Mouse (Mus musculus): ENCODE measurements around the gene Tmem81.

Gene Tmem81

GRCm38 (mm10) chr1:132520764-132521163 is 14.7 kb downstream of the Tmem81 start:
- peak; percentile 34 to 55 for DNase-seq

DNA sequence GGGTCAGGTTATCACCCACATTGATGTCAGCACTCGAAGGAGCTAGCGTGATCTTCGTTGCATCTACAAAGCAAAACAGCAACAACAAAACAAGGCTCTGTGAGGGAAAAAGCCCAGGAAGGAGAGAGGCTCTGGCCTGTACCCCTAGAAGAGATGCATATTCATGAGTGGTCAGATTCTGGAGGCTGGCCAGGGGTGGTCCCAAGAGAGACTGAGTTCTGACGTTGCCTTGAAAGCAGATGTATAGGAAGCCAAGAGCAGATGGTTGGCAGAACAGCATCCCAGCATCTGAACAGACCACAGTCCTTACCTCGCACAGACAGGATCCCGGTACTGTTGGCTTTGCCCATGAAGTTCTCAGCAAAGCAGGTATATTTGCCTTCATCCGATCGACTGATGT is 17.0 kb downstream of the Tmem81 start:
- peak; percentile 63 to 74 for DNase-seq

DNA sequence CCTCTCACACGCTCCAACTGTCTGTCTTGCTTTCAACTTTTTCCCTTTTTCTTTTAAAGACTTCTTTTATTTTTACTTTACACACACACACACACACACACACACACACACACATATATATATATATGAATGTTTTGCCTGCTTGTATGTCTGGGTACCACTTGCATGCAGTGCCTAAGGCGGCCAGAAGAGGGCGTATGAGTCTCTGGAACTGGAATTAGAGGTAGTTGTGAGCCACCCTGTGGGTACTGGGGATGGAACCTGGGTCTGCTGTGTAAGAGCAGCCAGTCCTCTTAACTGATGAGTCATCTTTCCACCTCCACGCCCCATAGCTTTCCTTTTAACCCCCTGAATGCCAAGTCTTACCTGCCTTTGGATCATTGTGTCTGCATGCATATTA is 17.9 kb downstream of the Tmem81 start:
- DNase-seq: peak; percentile 67 to 80

DNA sequence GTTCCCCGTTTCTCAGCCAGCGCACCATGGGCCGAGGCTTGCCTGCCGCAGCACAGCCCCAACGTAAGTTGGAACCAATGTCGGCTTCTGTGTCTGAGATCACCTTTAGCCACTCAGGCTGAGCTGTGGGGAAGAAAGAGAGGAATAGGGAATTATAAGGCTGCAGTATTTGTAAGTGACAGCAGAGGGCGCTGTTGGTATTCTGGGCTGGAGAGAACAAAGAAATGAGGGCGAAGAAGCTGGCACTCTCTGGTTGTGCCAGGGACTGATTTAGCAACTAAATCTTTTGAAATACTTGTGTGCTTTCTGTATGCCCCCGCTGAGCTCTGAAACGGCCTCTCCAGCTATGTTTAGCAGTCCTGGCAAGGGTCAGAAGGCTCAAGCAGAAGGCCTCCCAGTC is 19.8 kb downstream of the Tmem81 start:
- DNase-seq: peak; percentile 93 to 94

DNA sequence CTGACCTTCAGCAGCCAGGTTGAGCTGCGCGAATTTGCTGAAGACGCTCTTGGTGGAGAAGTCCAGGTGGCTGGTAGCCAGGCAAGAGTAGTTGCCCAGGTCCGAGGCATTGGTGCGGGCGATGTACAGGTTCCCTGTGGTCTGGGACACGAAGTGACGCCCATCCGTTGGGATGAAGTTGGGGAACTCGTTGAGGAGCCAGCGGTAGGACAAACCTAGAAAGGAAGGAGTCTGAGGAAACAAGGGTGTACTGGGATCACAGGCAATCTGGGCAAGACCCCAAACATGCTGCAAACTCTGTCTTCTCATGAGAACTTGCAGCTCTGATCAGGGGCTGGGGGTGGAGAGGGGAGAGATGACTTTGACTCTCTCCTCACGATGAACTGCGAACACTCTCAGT is 22.0 kb downstream of the Tmem81 start:
- peak; percentile 59 to 62 for DNase-seq

DNA sequence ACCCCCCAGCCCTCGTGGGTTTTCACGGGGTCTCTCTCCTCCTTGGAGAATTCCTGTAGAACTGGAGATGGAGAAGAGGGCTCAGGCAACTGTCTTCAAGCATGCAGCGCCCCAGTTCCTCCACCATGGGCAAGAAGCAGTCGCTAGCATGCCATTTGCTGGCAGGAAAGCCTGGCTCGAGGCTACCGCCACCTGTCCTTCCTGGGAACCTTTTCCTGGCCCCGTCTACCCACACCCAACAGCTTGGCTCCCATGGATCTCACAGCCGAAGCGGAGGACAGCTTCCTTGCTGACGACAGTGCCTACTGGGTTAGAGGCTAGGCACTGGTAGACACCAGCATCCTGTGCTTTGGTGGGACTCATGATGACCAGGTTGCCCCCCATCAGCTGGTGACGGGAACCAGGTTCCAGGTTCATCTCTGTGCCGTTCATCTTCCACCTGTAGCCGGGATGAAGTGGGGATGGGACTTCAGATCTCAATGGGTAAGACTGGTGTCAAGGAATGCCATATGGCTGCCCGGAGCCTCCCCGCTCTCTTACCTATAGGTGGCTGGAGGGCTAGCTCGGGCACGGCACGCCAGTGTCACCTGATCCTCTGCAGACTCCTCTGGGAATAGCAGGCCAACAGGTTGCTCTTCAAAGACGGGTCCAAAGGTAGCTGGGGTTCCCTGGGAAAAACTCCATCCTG is 22.8 kb downstream of the Tmem81 start:
- DNase-seq: peak; percentile 89 to 91

DNA sequence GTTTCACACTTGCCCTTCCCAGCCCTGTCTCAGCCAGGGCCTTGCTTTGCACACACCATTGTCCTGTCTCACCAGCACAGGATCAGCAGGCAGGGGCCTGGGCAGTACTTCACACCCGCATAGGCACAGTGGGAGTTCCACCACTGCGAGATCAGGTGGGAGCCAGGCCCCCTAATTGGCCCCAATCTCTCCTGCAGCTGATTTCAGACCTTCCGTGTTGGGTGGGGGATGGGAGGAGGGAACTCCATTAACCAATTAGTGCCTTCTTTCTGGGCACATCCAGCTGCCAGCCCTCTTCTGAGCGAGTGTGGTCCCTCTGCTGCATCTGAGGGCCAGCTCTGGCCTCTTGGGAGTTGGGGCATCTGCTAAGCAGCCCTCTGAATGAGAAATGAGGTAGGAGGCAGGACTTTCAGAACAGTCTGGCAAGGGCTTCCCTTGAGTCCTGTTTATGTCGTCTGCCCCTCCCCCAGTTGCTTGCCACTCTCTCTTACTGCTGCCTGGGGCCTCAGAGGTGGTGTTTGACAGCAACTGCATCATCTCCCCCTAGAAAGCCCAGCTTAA is 24.7 kb downstream of the Tmem81 start:
- peak; percentile 41 to 60 for DNase-seq

GRCm38 (mm10) chr1:132532521-132532920 is 26.5 kb downstream of the Tmem81 start:
- peak; percentile 33 to 51 for DNase-seq

DNA sequence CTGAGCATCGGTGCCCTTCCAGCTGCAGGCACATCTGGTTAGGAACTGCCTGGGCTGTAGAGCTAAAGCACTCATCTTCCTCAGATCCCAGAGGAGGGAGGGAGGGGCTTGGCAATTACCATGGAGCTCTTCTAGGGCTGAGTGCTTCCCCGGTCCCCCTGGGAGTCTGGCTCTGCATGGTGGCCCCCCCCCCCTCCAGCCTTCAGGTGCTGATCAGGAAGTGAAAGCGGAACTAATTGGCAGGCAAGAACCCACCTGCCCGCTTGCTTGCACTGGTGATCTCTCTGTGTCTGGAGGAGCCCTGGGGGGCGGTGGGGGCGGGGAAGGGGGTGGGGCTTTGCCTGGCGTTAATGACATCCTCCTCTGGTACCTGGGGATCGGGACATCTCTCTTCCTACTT is 27.8 kb downstream of the Tmem81 start:
- peak in 1 of 2 experiments; percentile 24 for DNase-seq

GRCm38 (mm10) chr1:132535541-132535940 is 29.5 kb downstream of the Tmem81 start:
- peak; percentile 48 for DNase-seq

GRCm38 (mm10) chr1:132536416-132536815 is 30.4 kb downstream of the Tmem81 start:
- DNase-seq: peak; percentile 55 to 59

GRCm38 (mm10) chr1:132537736-132538135 is 31.7 kb downstream of the Tmem81 start:
- peak; percentile 90 to 91 for DNase-seq

- DNase-seq: peak; percentile 36 to 42
Measured at GRCm38 (mm10) chr1:132540701-132541100, 34.7 kb downstream of the Tmem81 start.

- peak; percentile 74 to 78 for DNase-seq
Measured at GRCm38 (mm10) chr1:132541171-132541823, 35.3 kb downstream of the Tmem81 start.

DNA sequence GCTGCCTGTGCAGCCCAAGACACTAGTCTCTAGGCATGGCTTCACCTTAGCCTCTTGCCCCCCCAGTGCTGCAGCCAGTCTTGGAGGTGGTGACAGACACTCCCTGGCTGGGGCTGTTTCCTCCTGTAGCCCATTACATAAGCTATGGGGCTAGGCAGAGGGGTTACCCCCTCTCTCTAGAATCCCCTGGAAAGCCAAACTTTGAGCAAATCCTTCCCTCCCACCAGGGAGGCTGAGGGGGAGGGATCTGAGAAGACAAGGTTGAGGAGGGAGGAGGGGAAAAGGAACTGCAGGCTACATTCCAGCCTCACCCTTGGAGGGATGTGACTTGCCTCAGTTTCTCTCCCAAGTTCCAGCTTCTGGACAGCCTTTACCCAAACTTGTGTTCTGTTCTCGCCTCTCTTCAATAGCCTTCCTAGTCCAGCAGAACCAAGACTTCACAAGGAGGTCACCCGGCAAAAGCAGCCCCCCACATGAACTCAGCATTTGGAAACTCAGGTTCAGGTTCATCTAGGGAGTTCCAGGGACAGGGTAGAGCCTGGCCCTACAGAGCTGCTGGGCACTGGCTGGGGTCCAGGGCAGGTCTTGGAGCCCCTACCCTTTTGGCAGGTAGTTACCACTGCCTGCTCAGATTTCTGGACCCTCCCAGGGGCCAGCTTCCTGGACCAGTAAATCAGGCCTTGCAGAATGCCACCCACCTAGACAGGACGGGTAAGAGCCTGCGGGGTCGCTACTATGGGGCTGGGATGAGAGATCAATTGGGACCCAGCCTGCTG is 36.0 kb downstream of the Tmem81 start:
- DNase-seq: peak; percentile 63 to 65

DNA sequence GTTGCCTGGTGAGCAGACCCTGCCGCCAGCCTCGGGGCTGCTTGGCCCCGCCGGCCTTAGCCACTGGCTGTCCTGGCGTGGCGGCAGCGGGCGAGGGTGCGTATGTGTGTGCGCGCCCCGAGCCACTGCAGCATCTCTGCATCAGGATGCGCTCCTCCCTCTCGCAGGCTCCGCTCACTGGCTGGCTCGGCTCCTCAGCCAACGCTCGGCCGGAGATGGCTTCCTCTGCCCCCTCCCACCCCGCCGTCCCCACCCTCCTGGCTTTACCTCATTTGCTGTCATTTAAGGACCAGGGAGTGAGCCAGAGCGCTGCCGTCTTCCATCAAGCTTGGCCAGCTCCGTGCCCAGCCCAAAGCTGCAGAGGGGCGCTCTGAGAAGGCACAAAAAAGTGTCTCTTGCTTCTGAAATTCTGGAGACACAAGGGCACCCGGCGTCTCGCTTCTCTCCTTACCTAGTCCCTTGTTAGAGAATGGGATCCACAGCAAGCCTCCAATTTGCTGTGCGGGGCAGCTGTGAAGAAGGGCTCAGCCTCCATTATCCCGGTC is 36.8 kb downstream of the Tmem81 start, which contains the start of gene Cntn2:
Gene Cntn2, minus strand, starts transcription at position 495 of the 545 bp plus-strand sequence.
- peak; percentile 91 to 92 for DNase-seq

- DNase-seq: peak; percentile 51 to 61
Measured at GRCm38 (mm10) chr1:132543789-132544188, 37.8 kb downstream of the Tmem81 start.

GRCm38 (mm10) chr1:132557901-132558631 is 52.0 kb downstream of the Tmem81 start:
- DNase-seq: peak; percentile 75 to 88

Measured in cerebellum, postnatal 14 days (tissue).